Mouse (Mus musculus): ENCODE results near the gene Spag8. TPM values are rescaled to one million over a fixed set of nuclear protein-coding genes. Genes with fewer than 3 reads are reported as not detected.

Gene Spag8
- total RNA-seq, 4 experiments from 2014 or later: 1.3 to 1.6 (median 1.5) TPM

DNA sequence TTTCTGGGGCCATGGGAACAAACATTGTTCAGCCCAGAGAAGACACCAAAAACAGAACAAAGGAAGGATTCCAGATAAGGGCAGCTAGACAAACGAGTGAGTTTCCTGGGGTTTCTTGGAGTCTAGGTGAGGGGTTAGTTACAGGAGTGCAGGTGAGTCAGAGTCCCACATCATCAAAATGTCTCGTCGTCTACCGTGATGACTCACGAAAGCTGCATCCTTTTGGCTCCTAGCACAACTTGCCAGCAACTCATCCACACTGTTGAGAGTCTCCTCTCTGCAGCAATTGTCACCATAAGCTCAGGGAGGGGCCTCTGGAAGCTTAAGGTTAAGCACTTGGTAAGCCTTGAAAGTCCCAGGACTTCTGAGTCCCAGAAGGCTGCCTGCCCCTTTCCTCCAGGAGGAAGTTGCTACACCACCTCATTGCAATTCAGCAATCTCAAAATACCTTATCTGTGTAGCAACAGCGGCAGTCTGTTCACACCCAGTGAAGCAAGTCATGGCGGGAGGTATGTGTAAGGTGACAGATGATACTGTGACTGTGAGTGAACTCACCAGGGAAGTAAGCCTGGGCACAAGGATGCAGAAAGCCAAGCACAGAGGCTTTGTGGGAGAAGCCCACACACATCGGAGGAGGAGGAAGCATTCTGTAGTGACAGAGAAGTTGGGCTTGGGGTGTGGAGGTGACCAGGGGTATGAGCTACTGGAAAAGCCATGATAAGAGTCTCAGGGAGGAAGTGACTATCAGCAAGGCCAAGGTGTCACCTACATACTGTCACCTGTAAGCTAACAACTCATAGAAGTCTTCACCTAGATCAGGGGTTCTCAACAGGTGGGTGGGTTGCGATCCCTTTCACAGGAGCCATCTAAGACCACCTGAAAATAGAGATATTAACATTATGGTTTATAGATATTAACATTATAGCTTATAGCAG, 48.4 kb downstream of the Spag8 start:
- no peak for DNase-seq (ENCODE audit: low spot score in 2 of 2)

- DNase-seq (ENCODE audit: low spot score in 2 of 2): no peak
Observed at GRCm38 (mm10) chr4:43604099-43604498, 49.3 kb downstream of the Spag8 start.

Small RNA genes lying within 50 kb of the gene (microRNA-seq; reads per million reads assigned to microRNA genes)
- gene Gm25262: 0 reads per million in 2 experiments

Other genes with a start within 250 kb of the Spag8 start
- gene Fam166b, start 224.5 kb downstream of the Spag8 start, total RNA-seq (2022): 1 to 10 TPM; 1.3 to 1.9 (median 1.4) TPM
- gene Tesk1, start 211.7 kb downstream of the Spag8 start, total RNA-seq (2022): 10 to 100 TPM; 91.7 to 98.0 (median 95.6) TPM
- 1 to 10 TPM in 3 of 4 experiments, under 1 TPM in 1; 0.38 to 2.9 (median 1.6) TPM for gene Cd72, start 199.0 kb downstream of the Spag8 start, total RNA-seq (2022)
- under 1 TPM in 1 of 4 experiments, not detected in 3; 0.46 TPM for gene Sit1, start 169.9 kb downstream of the Spag8 start, total RNA-seq (2022)
- gene Ccdc107, start 160.7 kb downstream of the Spag8 start, total RNA-seq (2022): 10 to 100 TPM; 26.5 to 37.8 (median 30.1) TPM
- gene Arhgef39, start 153.9 kb downstream of the Spag8 start, total RNA-seq (2022): 1 to 10 TPM; 1.2 to 2.2 (median 1.6) TPM
- 1 to 10 TPM; 2.1 to 5.1 (median 2.8) TPM for gene Car9, start 146.6 kb downstream of the Spag8 start, total RNA-seq (2022)
- 10 to 100 TPM; 11.7 to 14.4 (median 13.8) TPM for gene Tpm2, start 129.8 kb downstream of the Spag8 start, total RNA-seq (2022)
- gene Creb3, start 91.3 kb downstream of the Spag8 start, total RNA-seq (2022): 10 to 100 TPM; 68.2 to 77.9 (median 73.6) TPM
- 10 to 100 TPM; 38.8 to 55.7 (median 46.1) TPM for gene Tln1, start 90.9 kb downstream of the Spag8 start, total RNA-seq (2022)
- gene Rgp1, start 74.9 kb downstream of the Spag8 start, total RNA-seq (2022): 10 to 100 TPM; 47.0 to 60.5 (median 49.8) TPM
- 10 to 100 TPM; 62.1 to 69.7 (median 65.6) TPM for gene Gba2, start 74.7 kb downstream of the Spag8 start, total RNA-seq (2022)
- 1 to 10 TPM in 1 of 4 experiments, not detected in 3; 1.1 TPM for gene Msmp, start 69.1 kb downstream of the Spag8 start, total RNA-seq (2022)
- 10 to 100 TPM; 42.5 to 60.2 (median 56.9) TPM for gene Npr2, start 21.7 kb downstream of the Spag8 start, total RNA-seq (2022)
- gene Hint2, start 2.9 kb upstream of the Spag8 start, total RNA-seq (2022): 10 to 100 TPM; 29.6 to 46.8 (median 41.6) TPM
- gene Tmem8b, start 15.4 kb upstream of the Spag8 start, total RNA-seq (2022): 10 to 100 TPM; 56.5 to 59.6 (median 57.4) TPM
- gene Fam221b, start 15.6 kb upstream of the Spag8 start, total RNA-seq (2022): 1 to 10 TPM; 1.2 to 2.0 (median 1.6) TPM
- gene Olfr70, start 47.2 kb upstream of the Spag8 start, total RNA-seq (2022): not detected
- not detected for gene Olfr71, start 56.7 kb upstream of the Spag8 start, total RNA-seq (2022)
- gene Hrct1, start 73.6 kb upstream of the Spag8 start, total RNA-seq (2022): under 1 TPM; 0.60 to 0.91 (median 0.75) TPM
- gene Spaar, start 76.4 kb upstream of the Spag8 start, total RNA-seq (2022): under 1 TPM; 0.39 to 0.91 (median 0.81) TPM
- under 1 TPM in 1 of 4 experiments, not detected in 3; 0.42 TPM for gene Olfr159, start 117.4 kb upstream of the Spag8 start, total RNA-seq (2022)
- not detected for gene Olfr156, start 170.3 kb upstream of the Spag8 start, total RNA-seq (2022)
- gene Olfr157, start 186.6 kb upstream of the Spag8 start, total RNA-seq (2022): not detected
- gene Olfr155, start 198.0 kb upstream of the Spag8 start, total RNA-seq (2022): not detected
- gene Reck, start 221.9 kb upstream of the Spag8 start, total RNA-seq (2022): 1 to 10 TPM; 8.1 to 8.8 (median 8.3) TPM